Mouse (Mus musculus) brain, embryonic 14.5 days (tissue): ENCODE measurements around the gene Satb2.

Experiments used
- CTCF ChIP-seq: fragments of 200-500 bp; IDR thresholded peaks from 2 replicates; pipeline ENCODE4 v1.5.1; 2012; ENCODE audit warnings: inconsistent platforms, mild to moderate bottlenecking, moderate library complexity, borderline replicate concordance; ENCODE audit not compliant: insufficient read depth, insufficient read length; ENCODE audit errors: extremely low read depth
- POLR2A ChIP-seq: fragments of 200-500 bp; IDR thresholded peaks from 2 replicates; pipeline ENCODE4 v1.6.1; 2012; ENCODE audit warnings: mild to moderate bottlenecking, inconsistent platforms, borderline replicate concordance; ENCODE audit not compliant: poor library complexity, insufficient read depth, insufficient read length, severe bottlenecking; ENCODE audit errors: extremely low read depth

- TF ChIP-seq CTCF (no peak), POLR2A (no peak)
These were observed 144.2 kb downstream of the Satb2 start for GRCm38 (mm10) chr1:56833984-56834900.
